Mouse (Mus musculus) forebrain, embryonic 11.5 days (tissue): Measurements from ENCODE around the gene Ier5. TPM values are rescaled to one million over a fixed set of nuclear protein-coding genes. Genes with fewer than 3 reads are reported as not detected.

ENCODE experiments used
- ATAC-seq: fragments of 200-750 bp; cut with Nextera tagmentation; replicated peaks from 2 replicates; pipeline ENCODE4 v1.8.0; 2017; ENCODE audit warnings: moderate TSS enrichment; ENCODE audit not compliant: low FRiP score
- DNase-seq: peaks from one replicate; pipeline ENCODE4 v3.0.0-alpha.2; 2017; ENCODE audit warnings: low spot score
- H3K27ac ChIP-seq: fragments of 300-500 bp; sonication (generic); 2 replicates; pipeline ENCODE4 v1.5.1; 2014; ENCODE audit warnings: low read depth, low read length
- H3K27me3 ChIP-seq: fragments of 300-500 bp; sonication (generic); 2 replicates; pipeline ENCODE4 v1.6.1; 2014; ENCODE audit warnings: mild to moderate bottlenecking, low read length, mixed read lengths; ENCODE audit not compliant: control insufficient read depth, insufficient read depth
- H3K36me3 ChIP-seq: fragments of 300-500 bp; sonication (generic); 2 replicates; pipeline ENCODE4 v1.6.1; 2014; ENCODE audit warnings: mild to moderate bottlenecking, low read length, moderate library complexity, mixed read lengths; ENCODE audit not compliant: control insufficient read depth, insufficient read depth
- H3K4me1 ChIP-seq: fragments of 300-500 bp; sonication (generic); replicated peaks from 2 replicates; pipeline ENCODE4 v1.6.1; 2014; ENCODE audit warnings: low read length, mixed read lengths; ENCODE audit not compliant: control insufficient read depth, insufficient read depth
- H3K4me2 ChIP-seq: fragments of 300-500 bp; sonication (generic); 2 replicates; pipeline ENCODE4 v1.6.1; 2014; ENCODE audit warnings: low read depth, mild to moderate bottlenecking, low read length, moderate library complexity, mixed read lengths; ENCODE audit not compliant: severe bottlenecking
- H3K4me3 ChIP-seq: fragments of 300-500 bp; sonication (generic); 2 replicates; pipeline ENCODE4 v1.5.1; 2014; ENCODE audit warnings: low read depth, low read length
- H3K9ac ChIP-seq: fragments of 300-500 bp; sonication (generic); 2 replicates; pipeline ENCODE4 v1.6.1; 2014; ENCODE audit warnings: low read length
- H3K9me3 ChIP-seq: fragments of 300-500 bp; sonication (generic); 2 replicates; pipeline ENCODE4 v1.6.1; 2016; ENCODE audit warnings: low read length, mixed read lengths; ENCODE audit not compliant: control insufficient read depth
- WGBS: fragments of 180-500 bp; shearing (Covaris S2); extraction: QIAGEN DNeasy Blood & Tissue Kit; methylation state at CpG from one replicate; pipeline ENCODE4 v1.1.7; 2014; 5-methylcytosine and 5-hydroxymethylcytosine counted together
- polyA plus RNA-seq: library from polyadenylated mRNA; unstranded; fragments of >200 nt; fragmentation: Nextera tagmentation; extraction: Ambion mirVana; gene quantifications from 2 replicates; pipeline ENCODE4 v1.2.1, GENCODE M21; 2014

Ier5 gene
- polyA plus RNA-seq, 1 experiment from 2014 or later, result 19.4 TPM

GRCm38 (mm10) chr1:155065068-155065701 is 34.3 kb downstream of the Ier5 start:
- Histone ChIP-seq H3K36me3 (no peaks in the 10 kb centered on the region), H3K4me1 (no peaks in the 10 kb centered on the region), H3K4me2 (no peak overlapping the region), H3K4me3 (no peak overlapping the region), H3K27me3 (no peaks in the 10 kb centered on the region), H3K9me3 (no peaks in the 10 kb centered on the region), H3K9ac (no peak overlapping the region), H3K27ac (no peak overlapping the region)
- no peak for DNase-seq
- WGBS, result 82% methylated on average over 11 of the region's 11 CpGs
- no peak for ATAC-seq

GRCm38 (mm10) chr1:155064649-155065048 is 34.8 kb downstream of the Ier5 start:
- no peaks in the 10 kb centered on the region for H3K9me3 ChIP-seq
- H3K36me3 ChIP-seq, result no peaks in the 10 kb centered on the region
- H3K27ac ChIP-seq, result no peak overlapping the region
- DNase-seq (no peak), ATAC-seq (no peak)
- H3K4me3 ChIP-seq, result no peak overlapping the region
- WGBS, result 64% methylated on average over 4 of the region's 4 CpGs
- H3K9ac ChIP-seq, result no peak overlapping the region
- H3K4me2 ChIP-seq, result no peak overlapping the region
- H3K4me1 ChIP-seq, result no peaks in the 10 kb centered on the region
- H3K27me3 ChIP-seq, result no peaks in the 10 kb centered on the region

- Histone ChIP-seq H3K4me3 (no peak overlapping the region), H3K36me3 (no peaks in the 10 kb centered on the region), H3K27me3 (no peaks in the 10 kb centered on the region), H3K4me1 (no peaks in the 10 kb centered on the region), H3K27ac (no peak overlapping the region), H3K4me2 (no peak overlapping the region), H3K9me3 (no peaks in the 10 kb centered on the region), H3K9ac (no peak overlapping the region)
- no peak for ATAC-seq
- no peak for DNase-seq
- 86% methylated on average over 5 of the region's 5 CpGs for WGBS
These were observed 35.3 kb downstream of the Ier5 start for GRCm38 (mm10) chr1:155064111-155064510.

- H3K4me3 ChIP-seq, result no peak overlapping the region
- no peak overlapping the region for H3K27ac ChIP-seq
- no peaks in the 10 kb centered on the region for H3K27me3 ChIP-seq
- ATAC-seq, result 0 out of 2 replicates have a peak, but pooled peaks have one; percentile 35
- no peak overlapping the region for H3K4me2 ChIP-seq
- H3K9ac ChIP-seq, result peak overlapping the region; percentile 16; the same call in 1 of the 2 replicates
- H3K4me1 ChIP-seq, result 0 out of 2 replicates have a peak, but pooled peaks cover 1% of the 10 kb centered on the region
- H3K36me3 ChIP-seq, result no peaks in the 10 kb centered on the region
- H3K9me3 ChIP-seq, result no peaks in the 10 kb centered on the region
- no peak for DNase-seq
- WGBS, result 89% methylated on average over 4 of the region's 4 CpGs
These were observed 36.5 kb downstream of the Ier5 start for GRCm38 (mm10) chr1:155062963-155063362.

- Histone ChIP-seq H3K9ac (no peak overlapping the region), H3K27ac (no peak overlapping the region), H3K4me3 (no peak overlapping the region), H3K4me1 (0 out of 2 replicates have a peak, but pooled peaks cover 3% of the 10 kb centered on the region), H3K4me2 (no peak overlapping the region), H3K36me3 (no peaks in the 10 kb centered on the region), H3K9me3 (no peaks in the 10 kb centered on the region), H3K27me3 (no peaks in the 10 kb centered on the region)
- DNase-seq (no peak), ATAC-seq (no peak)
- 92% methylated on average over 7 of the region's 7 CpGs for WGBS
These were observed 37.4 kb downstream of the Ier5 start for GRCm38 (mm10) chr1:155062057-155062456.

- no peaks in the 10 kb centered on the region for H3K36me3 ChIP-seq
- no peaks in the 10 kb centered on the region for H3K27me3 ChIP-seq
- 85% methylated on average over 17 of the region's 17 CpGs for WGBS
- H3K27ac ChIP-seq, result no peak overlapping the region
- ATAC-seq (no peak), DNase-seq (no peak)
- H3K4me2 ChIP-seq, result no peak overlapping the region
- no peak overlapping the region for H3K4me3 ChIP-seq
- no peak overlapping the region for H3K9ac ChIP-seq
- H3K9me3 ChIP-seq, result no peaks in the 10 kb centered on the region
- H3K4me1 ChIP-seq, result 0 out of 2 replicates have a peak, but pooled peaks cover 3% of the 10 kb centered on the region
These were observed 38.3 kb downstream of the Ier5 start for GRCm38 (mm10) chr1:155060832-155061801.

- Histone ChIP-seq H3K9me3 (no peaks in the 10 kb centered on the region), H3K27me3 (no peaks in the 10 kb centered on the region), H3K36me3 (no peaks in the 10 kb centered on the region), H3K27ac (no peak overlapping the region), H3K4me3 (no peak overlapping the region), H3K9ac (no peak overlapping the region), H3K4me1 (0 out of 2 replicates have a peak, but pooled peaks cover 3% of the 10 kb centered on the region), H3K4me2 (no peak overlapping the region)
- WGBS, result 78% methylated on average over 5 of the region's 5 CpGs
- DNase-seq, result no peak
- no peak for ATAC-seq
These were observed 39.2 kb downstream of the Ier5 start for GRCm38 (mm10) chr1:155060261-155060660.

GRCm38 (mm10) chr1:155059505-155059904 is 39.9 kb downstream of the Ier5 start:
- H3K36me3 ChIP-seq, result no peaks in the 10 kb centered on the region
- H3K9ac ChIP-seq, result no peak overlapping the region
- H3K4me2 ChIP-seq, result no peak overlapping the region
- H3K27me3 ChIP-seq, result no peaks in the 10 kb centered on the region
- DNase-seq (no peak), ATAC-seq (no peak)
- 36% methylated on average over 14 of the region's 14 CpGs for whole genome bisulfite sequencing
- no peak overlapping the region for H3K27ac ChIP-seq
- H3K9me3 ChIP-seq, result no peaks in the 10 kb centered on the region
- H3K4me3 ChIP-seq, result no peak overlapping the region
- 0 out of 2 replicates have a peak, but pooled peaks cover 3% of the 10 kb centered on the region for H3K4me1 ChIP-seq
